Mouse (Mus musculus) lung, embryonic 15.5 days (tissue): ENCODE measurements around the gene Gm10638. TPM values are rescaled to one million over a fixed set of nuclear protein-coding genes. Genes with fewer than 3 reads are reported as not detected.

Experiments
- ATAC-seq: fragments of 200-750 bp; cut with Nextera tagmentation; 2 replicates; pipeline ENCODE4 v1.8.0; 2017; ENCODE audit warnings: moderate number of reproducible peaks, borderline replicate concordance; ENCODE audit not compliant: low FRiP score, low TSS enrichment; ENCODE audit errors: extremely low read depth
- H3K27ac ChIP-seq: fragments of 300-500 bp; sonication (generic); 2 replicates; pipeline ENCODE4 v1.5.1; 2015; ENCODE audit warnings: moderate library complexity, mild to moderate bottlenecking, inconsistent platforms
- H3K27me3 ChIP-seq: fragments of 300-500 bp; sonication (generic); 2 replicates; pipeline ENCODE4 v1.6.1; 2015; ENCODE audit warnings: inconsistent platforms
- H3K36me3 ChIP-seq: fragments of 300-500 bp; sonication (generic); 2 replicates; pipeline ENCODE4 v1.6.1; 2015; ENCODE audit warnings: inconsistent platforms
- H3K4me1 ChIP-seq: fragments of 300-500 bp; sonication (generic); 2 replicates; pipeline ENCODE4 v1.6.1; 2015; ENCODE audit warnings: inconsistent platforms
- H3K4me2 ChIP-seq: fragments of 300-500 bp; sonication (generic); 2 replicates; pipeline ENCODE4 v1.6.1; 2015; ENCODE audit warnings: inconsistent platforms, mild to moderate bottlenecking, moderate library complexity
- H3K4me3 ChIP-seq: fragments of 300-500 bp; sonication (generic); 2 replicates; pipeline ENCODE4 v1.5.1; 2015; ENCODE audit warnings: mild to moderate bottlenecking, inconsistent platforms
- H3K9ac ChIP-seq: fragments of 300-500 bp; sonication (generic); 2 replicates; pipeline ENCODE4 v1.6.1; 2015; ENCODE audit warnings: inconsistent platforms
- H3K9me3 ChIP-seq: fragments of 300-500 bp; sonication (generic); 2 replicates; pipeline ENCODE4 v1.6.1; 2016; ENCODE audit warnings: inconsistent platforms
- WGBS: fragments of 180-500 bp; shearing (Covaris S2); methylation state at CpG from one replicate; pipeline ENCODE4 v1.1.7; 2015; 5-methylcytosine and 5-hydroxymethylcytosine counted together
- polyA plus RNA-seq: library from polyadenylated mRNA; unstranded; fragments of >200 nt; fragmentation: Nextera tagmentation; extraction: Ambion mirVana; gene quantifications from 2 replicates; pipeline ENCODE4 v1.2.1, GENCODE M21; 2015

Gene Gm10638
- polyA plus RNA-seq, 1 experiment from 2014 or later, result 4.0 TPM

- 85% methylated on average over 8 of the region's 8 CpGs for WGBS
Observed at GRCm38 (mm10) chr8:86765669-86766068, 20.2 kb downstream of the Gm10638 start.

GRCm38 (mm10) chr8:86766548-86767211 is 21.2 kb downstream of the Gm10638 start:
- no peak overlapping the region for H3K27ac ChIP-seq
- no peak overlapping the region for H3K9ac ChIP-seq
- peak; percentile 53 for ATAC-seq
- H3K4me2 ChIP-seq, result no peak overlapping the region
- H3K9me3 ChIP-seq, result no peaks in the 10 kb centered on the region
- peaks cover 7% of the 10 kb centered on the region; the same call in 1 of the 2 replicates for H3K4me1 ChIP-seq
- WGBS, result 72% methylated on average over 9 of the region's 9 CpGs
- H3K27me3 ChIP-seq, result no peaks in the 10 kb centered on the region
- no peak overlapping the region for H3K4me3 ChIP-seq
- H3K36me3 ChIP-seq, result no peaks in the 10 kb centered on the region

More at GRCm38 (mm10) chr8:86765669-86766068, 20.2 kb downstream of the Gm10638 start:
- H3K27me3 ChIP-seq, result no peaks in the 10 kb centered on the region
- H3K9ac ChIP-seq, result no peak overlapping the region
- H3K4me2 ChIP-seq, result no peak overlapping the region
- peaks cover 10% of the 10 kb centered on the region; the same call in 1 of the 2 replicates for H3K4me1 ChIP-seq
- no peaks in the 10 kb centered on the region for H3K9me3 ChIP-seq
- no peak overlapping the region for H3K4me3 ChIP-seq
- H3K27ac ChIP-seq, result no peak overlapping the region
- ATAC-seq, result no peak
- H3K36me3 ChIP-seq, result no peaks in the 10 kb centered on the region

GRCm38 (mm10) chr8:86768499-86768898 is 23.0 kb downstream of the Gm10638 start:
- H3K4me1 ChIP-seq, result peaks cover 7% of the 10 kb centered on the region; the same call in 1 of the 2 replicates
- 56% methylated on average over 5 of the region's 5 CpGs for WGBS
- H3K4me2 ChIP-seq, result no peak overlapping the region
- no peak overlapping the region for H3K4me3 ChIP-seq
- H3K27me3 ChIP-seq, result no peaks in the 10 kb centered on the region
- H3K9me3 ChIP-seq, result no peaks in the 10 kb centered on the region
- peak; percentile 29; the same call in 1 of the 2 replicates for ATAC-seq
- no peak overlapping the region for H3K9ac ChIP-seq
- no peaks in the 10 kb centered on the region for H3K36me3 ChIP-seq
- no peak overlapping the region for H3K27ac ChIP-seq

- H3K27ac ChIP-seq, result no peak overlapping the region
- ATAC-seq, result no peak
- H3K27me3 ChIP-seq, result no peaks in the 10 kb centered on the region
- no peak overlapping the region for H3K4me3 ChIP-seq
- no peaks in the 10 kb centered on the region for H3K36me3 ChIP-seq
- H3K9ac ChIP-seq, result no peak overlapping the region
- no peaks in the 10 kb centered on the region for H3K9me3 ChIP-seq
- no peak overlapping the region for H3K4me2 ChIP-seq
- WGBS, result 71% methylated on average over 1 of the region's 1 CpGs
- peaks cover 7% of the 10 kb centered on the region; the same call in 1 of the 2 replicates for H3K4me1 ChIP-seq
Observed at GRCm38 (mm10) chr8:86769945-86770715, 24.6 kb downstream of the Gm10638 start.

GRCm38 (mm10) chr8:86779207-86779606 is 33.7 kb downstream of the Gm10638 start:
- Histone ChIP-seq H3K4me3 (no peak overlapping the region), H3K9ac (no peak overlapping the region), H3K27me3 (no peaks in the 10 kb centered on the region), H3K9me3 (no peaks in the 10 kb centered on the region), H3K4me2 (no peak overlapping the region), H3K36me3 (no peaks in the 10 kb centered on the region), H3K4me1 (peaks cover 11% of the 10 kb centered on the region; the same call in 1 of the 2 replicates), H3K27ac (peak overlapping the region; percentile 53; the same call in 1 of the 2 replicates)
- 69% methylated on average over 8 of the region's 8 CpGs for WGBS
- no peak for ATAC-seq

GRCm38 (mm10) chr8:86781094-86781493 is 35.6 kb downstream of the Gm10638 start:
- 91% methylated on average over 8 of the region's 8 CpGs for WGBS
- H3K4me2 ChIP-seq, result no peak overlapping the region
- H3K27ac ChIP-seq, result no peak overlapping the region
- no peak overlapping the region for H3K9ac ChIP-seq
- no peaks in the 10 kb centered on the region for H3K9me3 ChIP-seq
- ATAC-seq, result no peak
- no peaks in the 10 kb centered on the region for H3K36me3 ChIP-seq
- peaks cover 11% of the 10 kb centered on the region; the same call in 1 of the 2 replicates for H3K4me1 ChIP-seq
- H3K4me3 ChIP-seq, result no peak overlapping the region
- H3K27me3 ChIP-seq, result no peaks in the 10 kb centered on the region

GRCm38 (mm10) chr8:86786498-86786897 is 41.0 kb downstream of the Gm10638 start:
- Histone ChIP-seq H3K36me3 (no peaks in the 10 kb centered on the region), H3K9me3 (no peaks in the 10 kb centered on the region), H3K4me3 (no peak overlapping the region), H3K4me2 (no peak overlapping the region), H3K27ac (no peak overlapping the region), H3K27me3 (no peaks in the 10 kb centered on the region), H3K4me1 (peaks cover 17% of the 10 kb centered on the region), H3K9ac (no peak overlapping the region)
- 44% methylated on average over 5 of the region's 5 CpGs for WGBS
- no peak for ATAC-seq

GRCm38 (mm10) chr8:86787891-86788420 is 42.5 kb downstream of the Gm10638 start:
- H3K9me3 ChIP-seq, result no peaks in the 10 kb centered on the region
- no peaks in the 10 kb centered on the region for H3K36me3 ChIP-seq
- peak; percentile 69; the same call in 1 of the 2 replicates for ATAC-seq
- peak overlapping the region; percentile 63 for H3K27ac ChIP-seq
- H3K4me1 ChIP-seq, result peaks cover 17% of the 10 kb centered on the region
- 36% methylated on average over 12 of the region's 12 CpGs for WGBS
- peak overlapping the region; percentile 36 for H3K4me2 ChIP-seq
- H3K4me3 ChIP-seq, result no peak overlapping the region
- H3K9ac ChIP-seq, result no peak overlapping the region
- no peaks in the 10 kb centered on the region for H3K27me3 ChIP-seq

GRCm38 (mm10) chr8:86789576-86789975 is 44.1 kb downstream of the Gm10638 start:
- Histone ChIP-seq H3K9ac (no peak overlapping the region), H3K27ac (no peak overlapping the region), H3K4me2 (no peak overlapping the region), H3K4me1 (peaks cover 17% of the 10 kb centered on the region), H3K4me3 (no peak overlapping the region), H3K27me3 (no peaks in the 10 kb centered on the region), H3K36me3 (no peaks in the 10 kb centered on the region), H3K9me3 (no peaks in the 10 kb centered on the region)
- WGBS, result 79% methylated on average over 1 of the region's 1 CpGs
- no peak for ATAC-seq

GRCm38 (mm10) chr8:86791542-86791941 is 46.0 kb downstream of the Gm10638 start:
- Histone ChIP-seq H3K4me2 (no peak overlapping the region), H3K4me3 (no peak overlapping the region), H3K9me3 (no peaks in the 10 kb centered on the region), H3K27ac (no peak overlapping the region), H3K36me3 (no peaks in the 10 kb centered on the region), H3K4me1 (peaks cover 17% of the 10 kb centered on the region), H3K27me3 (no peaks in the 10 kb centered on the region), H3K9ac (no peak overlapping the region)
- 73% methylated on average over 6 of the region's 6 CpGs for WGBS
- no peak for ATAC-seq

- no peaks in the 10 kb centered on the region for H3K4me1 ChIP-seq
- no peaks in the 10 kb centered on the region for H3K36me3 ChIP-seq
- no peak overlapping the region for H3K4me3 ChIP-seq
- no peaks in the 10 kb centered on the region for H3K27me3 ChIP-seq
- WGBS, result 38% methylated on average over 6 of the region's 6 CpGs
- no peaks in the 10 kb centered on the region for H3K9me3 ChIP-seq
- no peak overlapping the region for H3K4me2 ChIP-seq
- H3K9ac ChIP-seq, result no peak overlapping the region
- no peak overlapping the region for H3K27ac ChIP-seq
- no peak for ATAC-seq
Observed at GRCm38 (mm10) chr8:86794716-86795115, 49.2 kb downstream of the Gm10638 start.
